Mouse (Mus musculus): ENCODE data around the gene Pabpc1l. TPM values are rescaled to one million over a fixed set of nuclear protein-coding genes. Genes with fewer than 3 reads are reported as not detected.
"Not testable (repeated sequence)": the region's sequence is repeated elsewhere in the genome, so short reads cannot be mapped to it uniquely, and the experiment has no call there.

The Pabpc1l gene
- total RNA-seq, 2 experiments from 2014 or later: 0.89 TPM; not detected in 1

DNA sequence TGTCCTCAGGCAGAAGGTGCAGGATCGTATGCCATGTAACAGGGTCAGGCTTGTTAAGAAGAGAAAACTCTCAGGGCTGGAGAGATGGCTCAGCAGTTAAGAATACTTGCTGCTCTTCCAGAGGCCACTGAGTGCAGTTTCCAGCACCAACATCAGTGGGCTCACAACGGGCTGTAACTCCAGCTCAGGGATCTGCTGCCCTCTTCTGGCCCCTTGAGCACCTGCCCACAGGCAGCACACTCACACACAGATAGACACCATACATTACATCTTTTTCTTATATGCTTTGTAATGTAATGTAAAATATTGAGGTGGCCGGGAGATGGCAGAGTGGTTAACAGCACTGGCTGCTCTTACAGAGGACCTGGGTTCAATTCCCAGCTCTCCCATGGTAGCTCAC, 7.7 kb downstream of the Pabpc1l start:
- intact Hi-C loops (cut with DNase I): no loop called here
- DNase-seq: no peak

DNA sequence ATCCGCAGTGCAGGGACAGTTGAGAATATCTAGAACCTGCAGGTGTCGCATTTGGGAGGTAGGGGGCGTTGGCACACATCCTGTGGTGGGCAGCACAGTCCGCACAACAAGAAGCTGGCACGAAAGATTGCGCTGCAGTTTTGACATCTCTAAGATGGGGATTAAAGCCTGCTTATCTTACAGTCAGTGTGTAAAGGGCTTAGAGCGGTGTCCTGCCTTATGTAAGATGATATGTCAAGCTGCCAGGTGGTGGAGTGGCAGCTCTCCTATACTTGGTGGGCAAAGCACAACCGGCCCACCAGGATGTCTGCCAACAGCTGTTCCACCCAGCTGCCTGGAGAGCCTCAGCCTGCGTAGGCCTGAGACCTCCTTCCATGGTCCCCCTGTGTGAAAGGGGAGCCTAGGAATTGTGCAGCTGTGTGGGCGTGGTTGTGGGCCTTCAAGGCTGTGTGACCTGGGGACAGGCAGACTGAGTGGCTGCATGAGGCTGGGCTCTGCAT, 11.3 kb downstream of the Pabpc1l start:
- DNase-seq: no peak

DNA sequence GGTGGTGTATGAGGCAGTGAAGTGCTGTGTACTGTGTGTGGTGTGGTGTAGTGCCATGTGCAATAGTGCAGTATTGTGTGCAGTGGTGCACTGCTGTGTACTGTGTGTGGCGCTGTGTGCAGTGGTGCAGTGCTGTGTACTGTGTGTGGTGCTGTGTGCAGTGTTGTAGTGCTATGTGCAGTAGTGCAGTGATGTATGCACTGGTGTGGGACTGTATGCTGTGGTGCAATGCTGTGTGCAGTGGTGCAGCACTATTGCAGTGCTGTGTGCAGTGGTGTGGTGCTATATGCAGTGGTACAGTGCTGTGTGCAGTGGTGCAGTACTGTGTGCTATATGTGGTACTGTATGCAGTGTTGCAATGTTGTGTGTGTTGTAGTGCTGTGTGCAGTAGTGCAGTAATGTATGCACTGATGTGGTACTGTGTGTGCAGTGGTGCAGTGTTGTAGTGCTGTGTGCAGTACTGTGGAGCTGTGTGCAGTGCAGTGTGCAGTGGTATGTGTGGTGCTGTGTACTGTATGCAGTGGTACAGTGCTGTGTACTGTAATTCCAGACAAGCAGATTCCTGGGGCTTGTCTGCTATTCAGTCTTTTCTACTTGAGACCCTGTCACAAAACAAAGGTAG, 13.3 kb downstream of the Pabpc1l start:
- no peak for DNase-seq
- intact Hi-C loops (cut with DNase I): no loop called here

More for the DNA sequence above, 11.3 kb downstream of the Pabpc1l start:
- intact Hi-C loops (cut with DNase I): no loop called here

DNA sequence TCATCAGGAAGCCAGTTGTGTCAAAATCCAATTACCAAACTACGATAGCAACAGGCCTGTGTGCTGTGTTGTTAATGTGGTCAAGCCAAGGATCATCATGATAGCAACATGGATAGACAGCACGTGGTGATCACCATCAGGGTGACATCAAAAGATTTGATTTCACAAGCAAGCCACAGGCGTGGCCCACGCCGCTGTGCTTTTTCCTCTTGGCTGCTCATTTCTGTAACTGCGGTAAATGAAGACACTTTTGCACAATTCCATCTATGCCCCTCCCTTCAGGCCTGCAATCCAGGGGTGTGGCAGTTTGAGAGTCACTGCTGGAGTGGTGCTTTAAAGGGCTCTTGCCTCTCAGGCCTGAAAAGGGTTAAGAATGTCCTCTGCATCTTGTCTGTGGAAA, 15.7 kb downstream of the Pabpc1l start:
- no peak for DNase-seq
- intact Hi-C loops (cut with DNase I): no loop called here

DNA sequence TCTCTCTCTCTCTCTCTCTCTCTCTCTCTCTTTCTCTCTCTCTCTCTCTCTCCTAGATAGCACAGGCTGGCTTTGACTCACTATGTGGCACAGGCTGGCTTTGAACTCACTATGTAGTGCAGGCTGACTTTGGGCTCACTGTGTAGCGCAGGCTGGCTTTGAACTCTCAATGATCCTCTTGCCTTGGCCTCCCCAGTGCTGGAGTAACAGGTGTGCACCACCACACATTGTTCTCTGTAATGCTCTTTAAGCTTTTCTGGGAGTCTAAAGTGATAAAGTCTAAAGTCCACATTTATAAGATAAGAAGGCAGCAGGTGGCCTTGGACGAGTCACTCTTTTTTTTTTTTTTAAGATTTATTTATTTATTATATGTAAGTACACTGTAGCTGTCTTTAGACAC, 16.3 kb downstream of the Pabpc1l start:
- DNase-seq: no peak
- intact Hi-C loops (cut with DNase I): no loop called here

DNA sequence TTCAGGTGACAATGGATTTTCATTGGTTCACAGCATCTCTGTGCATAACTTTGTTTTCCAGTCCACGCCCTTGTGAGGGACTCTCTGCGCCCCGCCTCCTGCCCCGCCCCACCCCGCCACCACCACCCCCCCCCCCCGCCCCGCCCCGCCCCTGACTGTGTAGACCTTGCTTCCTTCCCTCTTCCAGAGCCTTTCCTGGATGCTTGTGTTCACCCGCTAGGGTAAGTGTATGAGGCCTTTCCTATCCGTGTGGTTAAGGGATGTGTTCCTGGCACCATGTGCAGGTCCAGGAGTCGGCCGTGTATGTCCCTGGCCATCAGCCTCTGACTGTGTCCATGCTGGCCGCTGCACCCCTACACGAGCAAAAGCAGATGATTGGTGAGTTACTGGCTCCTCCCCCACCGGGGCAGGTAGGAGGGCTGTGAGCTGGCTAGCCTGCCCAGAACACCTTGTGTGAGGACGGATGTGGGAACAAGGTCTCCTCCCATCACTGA, 22.0 kb downstream of the Pabpc1l start:
- intact Hi-C loops (cut with DNase I): no loop called here
- DNase-seq: peak; percentile 15 to 16

DNA sequence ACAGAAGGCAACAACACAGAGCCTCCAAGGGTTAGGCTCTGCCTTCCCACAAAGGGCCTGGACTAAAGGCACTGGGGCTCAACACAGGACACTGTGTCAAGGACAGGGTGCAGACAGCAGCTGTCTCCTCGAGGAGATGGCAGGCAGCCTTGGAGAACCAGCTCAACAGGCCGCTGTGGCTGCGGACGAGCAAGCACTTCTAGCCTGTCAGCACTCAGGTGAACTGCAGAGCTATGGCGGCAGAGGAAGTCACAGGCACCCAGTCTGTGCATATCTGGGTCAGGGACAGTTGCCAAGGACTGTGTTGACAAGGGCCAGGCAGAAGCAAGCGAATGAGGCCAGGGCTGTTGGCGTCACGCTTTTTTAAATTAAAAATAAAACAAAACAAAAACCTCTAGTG, 28.5 kb downstream of the Pabpc1l start:
- intact Hi-C loops (cut with DNase I): no loop called here

DNA sequence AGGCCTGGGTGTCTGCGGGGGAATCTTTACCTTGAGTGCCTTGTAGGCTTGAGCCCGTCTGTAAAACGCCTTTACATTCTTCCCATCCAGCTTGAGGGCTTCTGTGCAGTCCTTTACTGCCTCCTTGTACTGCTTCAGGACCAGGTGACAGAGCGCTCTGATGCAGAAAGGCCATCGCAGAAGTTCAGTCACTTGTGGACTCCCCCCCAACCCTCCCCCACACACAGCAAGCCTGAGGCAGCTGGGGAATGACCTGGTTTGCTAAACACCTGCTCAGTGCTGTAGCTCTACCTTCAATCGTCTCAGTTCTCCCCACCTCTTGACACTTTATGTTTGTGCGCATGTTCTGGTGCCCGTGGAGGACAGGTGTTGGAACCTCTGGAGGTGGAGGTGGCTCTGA, 29.4 kb downstream of the Pabpc1l start:
- no peak for DNase-seq
- intact Hi-C loops (cut with DNase I): no loop called here

More for the DNA sequence above, 28.5 kb downstream of the Pabpc1l start:
- peak; percentile 45 to 48 for DNase-seq

DNA sequence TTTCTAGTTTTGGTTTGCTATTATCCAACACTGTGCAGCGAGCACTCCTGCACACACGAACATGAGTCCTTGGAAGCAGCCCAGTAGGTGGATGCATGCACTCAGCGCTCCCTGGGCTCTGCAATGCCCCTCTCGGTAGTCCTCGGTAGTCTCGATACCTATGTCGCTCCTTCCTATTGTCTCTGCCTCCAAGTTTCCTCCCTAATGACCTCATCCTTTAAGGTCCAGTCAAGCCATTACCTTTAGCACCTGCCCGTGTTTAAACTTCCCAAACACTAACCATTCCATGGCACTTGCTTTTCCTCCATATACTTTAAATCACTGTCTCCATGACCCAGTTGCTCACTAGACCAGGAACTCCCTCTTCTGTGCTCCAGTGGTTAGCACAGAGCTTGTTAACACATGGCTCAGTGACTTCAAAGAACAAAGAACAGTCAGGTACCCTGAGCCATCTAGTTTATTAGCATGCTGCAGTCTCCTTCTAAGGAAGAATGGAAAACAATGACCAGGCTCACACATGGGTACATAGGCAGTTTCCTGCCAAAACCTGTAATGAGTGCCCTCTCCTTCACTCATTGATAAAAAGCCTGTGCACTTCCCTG, 34.5 kb downstream of the Pabpc1l start:
- intact Hi-C loops (cut with DNase I): no loop called here
- no peak for DNase-seq

DNA sequence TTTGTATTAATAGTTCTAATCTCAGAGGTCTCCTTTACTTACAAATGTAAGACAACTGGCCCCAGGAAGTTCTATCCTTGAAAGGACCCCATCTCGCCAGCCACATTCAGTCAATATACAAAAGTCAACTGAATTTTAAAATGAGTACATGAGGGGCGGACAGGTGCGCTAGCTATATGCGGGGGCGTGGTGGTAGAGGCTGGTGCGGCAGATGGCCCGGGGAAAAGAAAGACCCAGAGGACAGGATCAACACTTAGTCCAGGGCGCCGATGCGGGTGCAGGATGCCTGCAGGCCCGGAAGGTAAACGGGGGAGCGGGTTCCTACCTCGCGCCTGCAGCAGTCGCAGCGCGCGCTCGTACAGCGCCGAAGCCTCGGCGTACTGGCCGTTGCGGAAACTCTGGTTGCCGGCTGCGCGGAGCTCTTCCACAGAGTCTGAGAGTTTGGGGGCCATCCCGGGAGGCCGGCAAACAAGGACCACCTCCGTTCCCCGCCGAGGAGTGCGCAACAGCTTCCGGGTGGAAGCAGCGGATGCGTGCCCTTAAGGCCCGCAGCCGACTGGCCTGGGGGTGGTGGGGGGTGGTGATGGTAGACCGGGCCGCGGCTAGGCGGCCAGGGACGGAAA, 45.0 kb downstream of the Pabpc1l start, which contains the start of gene Stk4:
Stk4 (plus strand) TSS at position 181 of the 623 bp plus-strand sequence.
- intact Hi-C loops (cut with DNase I): loop anchor here (2.0 kb wide), 1 partner anchor 75 kb away; the partner anchor contains the start of gene Ywhab
- DNase-seq: no peak

DNA sequence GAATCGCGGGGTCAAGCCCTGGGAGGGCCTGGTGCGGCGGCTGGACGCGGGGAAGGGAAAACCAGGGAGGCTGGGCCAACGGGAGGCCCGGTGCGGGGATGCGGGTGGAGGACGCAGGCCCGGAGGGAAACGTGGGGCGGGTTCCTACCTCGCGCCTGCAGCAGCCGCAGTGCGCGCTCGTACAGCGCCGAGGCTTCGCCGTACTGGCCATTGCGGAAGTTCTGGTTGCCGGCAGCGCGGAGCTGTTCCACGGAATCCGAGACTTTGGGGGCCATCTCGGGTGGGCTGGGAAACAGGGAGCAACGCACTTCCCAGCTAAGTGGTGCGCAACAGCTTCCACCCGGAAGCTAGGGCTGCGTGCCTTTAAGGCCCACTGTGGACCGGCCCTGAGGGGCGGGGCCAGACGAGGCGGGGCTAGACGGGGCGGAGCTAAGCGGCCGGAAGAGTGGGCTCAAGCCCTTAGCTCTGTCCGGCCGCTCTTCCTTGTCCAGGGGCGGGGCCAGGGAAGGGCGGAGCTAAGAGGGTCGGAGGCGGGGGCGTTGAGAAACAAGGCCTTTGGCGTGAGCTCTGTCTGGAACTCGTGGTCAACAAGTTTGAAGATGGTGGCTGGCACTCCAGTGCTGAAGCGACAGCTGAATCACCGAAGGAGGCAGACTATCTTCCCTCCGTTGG, 45.7 kb downstream of the Pabpc1l start, which contains the start of gene Tomm34:
Tomm34 (minus strand) TSS at position 405 of the 672 bp plus-strand sequence.
- intact Hi-C loops (cut with DNase I): loop anchor here (2.0 kb wide), 1 partner anchor 76 kb away; the partner anchor contains the start of gene Ywhab
- DNase-seq: peak; percentile 96 to 97

DNA sequence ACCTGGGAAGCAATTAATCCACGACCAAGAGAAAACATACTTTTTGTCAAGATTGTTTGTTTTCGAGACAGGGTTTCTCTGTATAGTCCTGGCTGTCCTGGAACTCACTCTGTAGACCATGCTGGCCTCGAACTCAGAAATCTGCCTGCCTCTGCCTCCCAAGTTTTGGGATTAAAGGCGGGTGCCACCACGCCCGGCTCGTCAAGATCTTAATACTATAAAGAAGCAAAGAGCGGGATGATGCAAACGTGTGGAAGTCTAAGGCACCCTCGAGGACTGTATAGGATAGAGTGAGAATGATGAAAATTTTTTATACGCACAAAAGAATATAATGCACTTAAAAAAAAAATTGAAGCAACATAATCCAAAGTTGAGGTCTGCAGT, 46.2 kb downstream of the Pabpc1l start:
- not testable (repeated sequence) for DNase-seq
- intact Hi-C loops (cut with DNase I): loop anchor here (2.0 kb wide), 1 partner anchor 77 kb away; the partner anchor contains the start of gene Ywhab

DNA sequence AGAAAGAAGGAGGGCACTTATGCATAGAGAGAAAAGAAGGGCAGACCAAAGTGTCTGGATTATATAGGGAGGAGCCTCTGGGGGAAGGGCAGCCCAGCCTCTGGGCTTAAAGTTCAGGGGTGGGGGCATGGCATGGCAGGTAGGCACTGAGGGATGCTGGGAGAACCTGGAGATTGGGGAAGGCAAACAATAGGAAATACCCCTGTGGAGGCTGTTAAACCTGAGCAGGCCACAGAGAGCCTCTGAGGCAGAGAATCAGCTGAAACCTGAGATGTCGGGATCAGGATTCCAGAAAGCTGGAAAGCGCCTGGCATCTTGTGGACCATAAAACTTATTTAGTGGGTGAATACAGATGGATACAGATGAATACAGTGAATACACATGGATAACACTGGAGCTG, 46.9 kb downstream of the Pabpc1l start:
- intact Hi-C loops (cut with DNase I): no loop called here

DNA sequence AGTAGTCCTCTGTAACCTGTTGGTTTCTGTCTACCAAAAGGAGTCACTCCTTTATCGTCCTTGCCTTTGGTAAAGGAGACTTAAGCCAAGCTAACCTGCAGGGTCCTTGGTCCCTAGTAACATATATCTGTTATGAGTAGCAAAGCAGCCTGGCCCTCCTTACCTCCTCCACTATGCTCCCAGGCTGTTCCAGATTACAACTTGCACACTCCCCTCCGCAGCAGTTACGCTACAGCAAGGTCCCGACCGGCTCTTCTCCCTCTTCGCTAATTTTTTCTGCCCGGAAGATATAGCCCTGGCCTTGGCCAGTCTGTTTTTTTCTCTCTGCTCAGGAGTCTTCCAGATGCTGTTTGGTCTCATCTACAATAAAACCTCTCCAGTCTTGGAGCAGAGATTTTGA, 47.9 kb downstream of the Pabpc1l start:
- intact Hi-C loops (cut with DNase I): no loop called here
- no peak for DNase-seq

More for the DNA sequence above, 46.9 kb downstream of the Pabpc1l start:
- no peak for DNase-seq

DNA sequence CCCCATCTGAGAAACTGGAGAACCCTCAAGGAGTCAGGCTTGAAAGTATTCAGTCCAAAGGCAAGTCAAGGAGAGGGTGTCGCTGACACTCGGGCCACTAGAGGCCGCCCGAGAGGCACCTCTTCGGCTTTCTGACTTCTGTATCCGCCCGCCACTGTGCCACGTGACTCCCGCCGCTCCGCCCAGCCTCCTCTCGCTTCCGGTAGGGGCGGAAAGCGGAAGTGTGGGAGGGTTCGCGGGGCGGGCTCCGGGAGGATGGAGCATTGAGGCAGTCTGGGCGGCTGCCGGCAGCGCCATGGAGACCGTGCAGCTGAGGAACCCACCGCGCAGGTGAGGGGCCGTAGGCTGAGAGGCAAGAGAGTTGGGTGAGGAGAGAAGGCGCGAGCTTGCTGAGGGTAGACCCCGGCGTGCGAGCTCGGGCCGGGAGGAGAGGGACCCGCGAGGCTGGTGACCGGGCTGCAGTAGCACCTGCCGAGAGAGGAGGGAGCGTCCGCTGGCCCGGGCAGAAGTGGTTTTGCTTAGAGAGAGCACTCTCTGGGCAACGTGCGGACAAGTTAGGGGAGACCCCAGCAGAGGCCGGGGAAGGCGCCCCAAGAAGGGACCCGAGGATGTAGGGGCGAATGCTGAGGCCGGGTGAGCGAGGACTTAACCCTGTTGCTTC, 48.8 kb downstream of the Pabpc1l start:
- peak; percentile 98 to 99 for DNase-seq
- intact Hi-C loops (cut with DNase I): no loop called here

DNA sequence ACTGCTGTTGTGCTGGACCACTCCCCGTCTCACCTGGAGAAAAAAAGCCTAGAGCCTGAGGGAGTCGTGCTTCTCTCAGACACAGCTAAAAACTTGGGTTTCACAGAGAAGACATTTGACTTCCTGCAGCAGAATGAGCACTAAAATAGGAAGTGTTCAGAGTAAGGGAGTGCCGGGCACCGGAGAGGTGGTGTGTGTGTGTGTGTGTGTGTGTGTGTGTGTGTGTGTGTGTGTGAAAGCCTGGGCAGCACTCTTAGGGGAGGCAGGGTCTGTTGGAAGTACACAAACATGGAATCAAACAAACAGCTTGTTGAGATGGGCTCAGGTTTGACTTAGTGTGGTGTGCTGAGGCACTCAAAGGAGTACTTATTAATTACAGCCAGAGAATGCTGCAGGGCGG, 49.8 kb downstream of the Pabpc1l start:
- DNase-seq: no peak

DNA sequence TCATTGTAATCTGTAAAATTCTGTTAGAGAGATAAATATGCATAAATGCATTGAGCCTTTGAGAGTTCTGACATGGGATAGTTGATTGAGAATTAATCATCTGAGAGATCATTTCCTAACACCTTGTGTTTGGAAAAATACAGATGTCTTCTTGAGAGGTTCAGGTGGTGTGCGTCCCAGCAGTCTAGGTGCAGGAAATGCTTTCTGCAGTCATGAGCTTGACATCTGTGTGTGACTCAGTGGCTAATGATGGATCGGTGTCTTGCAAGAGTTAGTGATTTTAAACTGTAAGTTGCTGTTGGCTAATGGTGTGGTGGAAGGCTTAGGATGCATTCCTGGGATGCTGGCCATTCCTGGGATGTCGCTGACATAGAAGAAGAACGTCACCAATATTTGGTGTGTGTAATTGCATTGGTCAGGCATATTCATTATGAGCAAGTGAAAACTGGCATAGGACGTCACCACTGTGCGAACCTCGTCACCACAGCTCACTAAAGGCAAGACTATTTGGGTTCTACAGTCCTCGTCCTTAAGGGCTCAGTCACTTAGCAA, 51.7 kb downstream of the Pabpc1l start:
- intact Hi-C loops (cut with DNase I): no loop called here
- no peak for DNase-seq

More for the DNA sequence above, 49.8 kb downstream of the Pabpc1l start:
- intact Hi-C loops (cut with DNase I): no loop called here

DNA sequence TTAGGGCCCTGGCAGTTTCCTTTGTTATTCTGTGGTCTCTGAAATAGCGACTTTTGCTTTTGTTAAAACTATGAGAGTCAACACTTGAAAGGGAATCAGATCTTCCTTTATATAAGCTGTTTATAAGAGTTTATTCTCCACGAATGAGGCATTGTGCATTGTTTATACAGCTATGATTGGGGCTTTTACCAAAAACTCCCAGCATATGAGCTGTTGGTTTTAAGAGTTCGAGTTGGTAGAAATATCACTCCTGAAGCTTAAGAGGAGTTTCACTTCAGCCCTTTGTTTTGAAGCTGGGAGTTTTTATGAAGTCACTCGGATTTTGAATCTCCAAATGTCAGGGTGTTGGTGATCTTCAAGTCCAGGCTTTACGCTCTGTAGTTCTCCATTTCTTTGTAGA, 52.6 kb downstream of the Pabpc1l start:
- DNase-seq: no peak
- intact Hi-C loops (cut with DNase I): no loop called here

DNA sequence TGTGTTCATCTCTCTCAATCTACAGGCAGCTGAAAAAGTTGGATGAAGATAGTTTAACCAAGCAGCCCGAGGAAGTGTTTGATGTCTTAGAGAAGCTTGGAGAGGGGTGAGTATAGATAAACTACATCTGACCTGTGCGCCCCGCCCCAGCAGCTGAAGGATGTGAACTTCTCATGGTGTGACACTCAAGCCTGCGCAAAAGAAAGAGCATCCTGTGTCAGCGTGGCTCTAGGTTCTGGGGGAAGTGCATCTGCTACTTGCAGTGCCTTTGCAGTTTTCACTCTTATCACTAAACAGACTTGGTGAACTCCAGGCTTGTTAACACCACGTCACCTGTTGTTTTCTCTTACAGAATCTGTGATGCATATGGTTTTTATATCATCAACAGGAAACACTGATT, 54.2 kb downstream of the Pabpc1l start:
- DNase-seq: no peak
- intact Hi-C loops (cut with DNase I): no loop called here

DNA sequence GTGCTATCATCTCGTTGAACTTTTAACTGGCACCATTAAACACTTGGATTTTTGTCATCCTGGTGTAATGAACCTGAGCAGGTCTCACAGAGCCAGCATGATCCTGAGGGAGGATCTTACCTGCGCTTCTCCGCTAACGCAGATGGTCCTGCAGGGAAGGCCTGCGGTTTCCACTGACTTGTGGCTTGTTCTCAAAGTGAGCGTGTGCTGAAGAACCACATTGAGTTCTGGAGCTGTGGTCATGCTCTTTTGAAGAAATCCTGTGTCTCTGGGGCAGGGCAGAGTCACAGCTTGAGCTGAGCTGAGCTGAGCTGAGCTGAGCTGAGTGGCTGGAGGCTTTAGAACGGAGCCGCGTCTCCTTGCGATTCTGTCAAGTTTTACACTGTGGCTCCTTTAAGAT, 56.3 kb downstream of the Pabpc1l start:
- DNase-seq: no peak
- intact Hi-C loops (cut with DNase I): no loop called here

Measured in heart, postnatal 36 days (tissue).